Mouse (Mus musculus): ENCODE measurements at regions not wholly inside any gene's neighbourhood (a gene's known extent, or its start where the extent isn't known, plus 50 kb on each side); places are given as distances from the start of the nearest gene placed in this dataset.

DNA sequence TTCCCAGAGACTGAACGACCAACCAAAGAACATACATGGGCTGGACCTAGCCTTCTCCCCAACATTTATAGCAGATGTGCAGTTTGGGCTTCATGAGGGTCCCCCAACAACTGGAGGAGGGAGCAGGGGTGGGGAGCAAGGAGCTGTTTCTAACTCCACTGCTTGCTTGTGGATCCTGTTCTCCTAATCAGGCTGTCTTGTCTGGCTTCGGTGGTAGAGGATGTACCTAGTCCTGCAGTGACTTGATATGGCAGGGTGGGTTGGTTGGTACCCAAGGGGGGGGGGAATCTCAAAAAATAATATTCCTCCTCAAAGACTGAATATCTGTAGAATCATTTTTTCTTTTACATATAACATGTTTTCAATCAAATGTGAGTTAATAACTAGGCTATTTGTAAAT lies 168.3 kb upstream of the Jmjd1c start:
- Histone ChIP-seq H3K4me2 (no peak overlapping the region), H3K9ac (no peak overlapping the region), H3K27me3 (no peaks in the 10 kb centered on the region), H3K27ac (no peak overlapping the region), H3K4me3 (no peak overlapping the region), H3K4me1 (peaks cover 5% of the 10 kb centered on the region; the same call in 1 of the 2 replicates), H3K36me3 (no peaks in the 10 kb centered on the region), H3K9me3 (no peaks in the 10 kb centered on the region)
- ATAC-seq (ENCODE audit: insufficient number of reproducible peaks, insufficient read depth, low FRiP score, low TSS enrichment, low read depth) = no peak
- WGBS = 84% methylated on average over 2 of the region's 2 CpGs

DNA sequence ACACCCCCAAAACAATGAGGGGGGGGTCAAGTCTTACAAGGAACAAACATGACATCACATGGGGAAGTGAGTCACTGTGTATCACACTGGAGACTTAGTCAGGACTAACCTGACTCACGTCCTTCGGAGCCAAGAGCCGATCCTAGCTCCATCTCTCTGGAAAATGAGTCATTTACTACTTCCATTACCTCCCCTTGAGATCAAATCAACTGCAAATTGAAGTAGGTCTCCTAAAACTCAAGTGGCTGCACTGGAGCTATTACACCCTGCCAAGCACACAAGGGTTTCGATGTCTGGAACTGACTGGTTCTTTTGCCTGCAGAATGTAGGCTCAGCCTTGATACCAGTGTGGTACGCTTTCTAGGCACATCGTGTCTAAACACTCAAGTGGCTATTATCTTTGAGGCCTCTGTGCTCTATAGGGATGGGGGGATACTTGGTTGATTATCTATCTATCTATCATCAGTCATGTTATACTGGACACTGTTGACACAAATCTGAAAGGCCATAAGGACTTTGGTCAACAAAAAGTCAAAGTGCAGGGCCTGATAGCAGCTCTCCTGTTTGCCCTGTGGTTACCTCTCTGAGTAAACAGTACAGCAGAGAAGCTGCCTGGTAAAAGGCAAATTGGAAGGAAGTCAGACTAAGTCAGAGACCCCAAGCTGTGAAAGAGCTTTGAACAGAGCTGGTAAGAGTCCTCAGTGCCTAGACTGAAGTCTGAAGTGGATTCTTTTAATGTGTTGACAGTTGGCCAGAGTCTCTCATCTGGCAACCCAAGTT lies 167.5 kb upstream of the Jmjd1c start:
- H3K27ac ChIP-seq = no peak overlapping the region
- H3K4me2 ChIP-seq = no peak overlapping the region
- H3K4me1 ChIP-seq = no peaks in the 10 kb centered on the region
- no peaks in the 10 kb centered on the region for H3K9me3 ChIP-seq
- no peaks in the 10 kb centered on the region for H3K27me3 ChIP-seq
- H3K36me3 ChIP-seq = no peaks in the 10 kb centered on the region
- no peak overlapping the region for H3K4me3 ChIP-seq
- no peak for ATAC-seq (ENCODE audit: insufficient number of reproducible peaks, insufficient read depth, low FRiP score, low TSS enrichment, low read depth)
- 81% methylated on average over 6 of the region's 6 CpGs for WGBS
- H3K9ac ChIP-seq = no peak overlapping the region

DNA sequence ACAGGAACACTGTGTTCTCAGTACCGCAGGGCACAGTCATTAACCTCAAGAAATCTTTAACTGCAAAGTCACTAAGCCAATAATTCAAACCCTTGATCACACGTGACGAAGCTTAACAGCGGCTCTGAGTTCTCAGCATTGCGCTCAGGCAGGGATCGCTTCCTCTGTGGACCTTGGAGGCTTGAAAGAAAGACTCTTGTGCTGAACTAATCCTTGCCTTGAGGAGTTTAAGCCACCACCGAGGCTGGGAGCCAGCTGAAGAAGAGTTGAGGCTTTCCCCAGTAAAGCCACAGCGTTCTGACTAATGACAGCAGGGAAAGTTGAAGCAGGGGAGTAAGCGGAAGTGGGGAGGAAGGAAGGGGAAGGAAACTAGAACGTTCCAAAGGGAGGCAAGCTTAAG lies 165.4 kb upstream of the Jmjd1c start:
- WGBS = 62% methylated on average over 10 of the region's 10 CpGs
- H3K9me3 ChIP-seq = no peaks in the 10 kb centered on the region
- H3K27me3 ChIP-seq = no peaks in the 10 kb centered on the region
- ATAC-seq (ENCODE audit: insufficient number of reproducible peaks, insufficient read depth, low FRiP score, low TSS enrichment, low read depth) = no peak
- H3K27ac ChIP-seq = no peak overlapping the region
- no peaks in the 10 kb centered on the region for H3K4me1 ChIP-seq
- no peak overlapping the region for H3K4me3 ChIP-seq
- no peaks in the 10 kb centered on the region for H3K36me3 ChIP-seq
- no peak overlapping the region for H3K9ac ChIP-seq
- H3K4me2 ChIP-seq = no peak overlapping the region

DNA sequence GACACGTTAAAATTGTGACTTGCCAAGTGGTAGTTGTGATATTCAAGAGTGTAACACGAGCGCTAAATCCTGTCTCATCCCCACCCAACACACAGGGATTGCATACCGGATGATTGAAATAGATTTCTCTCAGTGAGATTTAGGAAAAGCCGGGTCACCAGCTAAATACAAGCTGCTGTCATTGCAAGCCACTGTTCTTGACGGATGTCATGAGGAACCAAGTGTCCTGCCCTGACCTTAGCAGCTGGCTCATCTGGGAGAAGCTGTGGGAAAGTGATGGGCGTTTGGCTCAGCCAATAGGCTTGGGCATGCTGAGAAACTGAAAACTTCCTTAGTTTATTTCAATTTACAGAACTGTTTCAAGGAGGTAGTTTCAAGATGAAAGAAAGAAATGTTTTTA lies 164.4 kb upstream of the Jmjd1c start:
- Histone ChIP-seq H3K9ac (no peak overlapping the region), H3K4me1 (no peaks in the 10 kb centered on the region), H3K36me3 (no peaks in the 10 kb centered on the region), H3K27me3 (no peaks in the 10 kb centered on the region), H3K4me2 (no peak overlapping the region), H3K4me3 (no peak overlapping the region), H3K9me3 (no peaks in the 10 kb centered on the region), H3K27ac (no peak overlapping the region)
- no peak for ATAC-seq (ENCODE audit: insufficient number of reproducible peaks, insufficient read depth, low FRiP score, low TSS enrichment, low read depth)
- 68% methylated on average over 7 of the region's 7 CpGs for WGBS

DNA sequence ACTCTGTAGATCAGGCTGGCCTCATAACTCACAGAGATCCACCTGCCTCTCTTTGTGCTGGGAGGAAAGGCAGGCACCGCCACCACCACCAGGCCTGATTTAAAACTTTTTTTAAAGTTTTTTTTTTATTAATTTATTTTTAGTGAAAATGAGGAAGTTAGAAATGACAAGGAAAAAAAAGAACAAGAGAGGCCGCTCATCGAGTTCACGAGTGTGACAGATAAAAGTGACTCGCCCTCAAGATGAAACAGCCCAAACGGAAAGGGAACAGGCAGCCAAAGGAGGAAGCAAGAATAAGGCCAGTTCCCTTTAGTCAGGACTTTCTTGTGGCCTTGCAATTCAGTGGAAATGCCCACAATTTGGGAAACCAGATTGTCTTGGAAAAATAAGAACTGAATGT lies 163.4 kb upstream of the Jmjd1c start:
- ATAC-seq (ENCODE audit: insufficient number of reproducible peaks, insufficient read depth, low FRiP score, low TSS enrichment, low read depth) = no peak
- no peak overlapping the region for H3K4me3 ChIP-seq
- WGBS = 79% methylated on average over 6 of the region's 6 CpGs
- no peaks in the 10 kb centered on the region for H3K27me3 ChIP-seq
- no peaks in the 10 kb centered on the region for H3K36me3 ChIP-seq
- no peaks in the 10 kb centered on the region for H3K4me1 ChIP-seq
- no peak overlapping the region for H3K4me2 ChIP-seq
- H3K9me3 ChIP-seq = no peaks in the 10 kb centered on the region
- no peak overlapping the region for H3K9ac ChIP-seq
- no peak overlapping the region for H3K27ac ChIP-seq

DNA sequence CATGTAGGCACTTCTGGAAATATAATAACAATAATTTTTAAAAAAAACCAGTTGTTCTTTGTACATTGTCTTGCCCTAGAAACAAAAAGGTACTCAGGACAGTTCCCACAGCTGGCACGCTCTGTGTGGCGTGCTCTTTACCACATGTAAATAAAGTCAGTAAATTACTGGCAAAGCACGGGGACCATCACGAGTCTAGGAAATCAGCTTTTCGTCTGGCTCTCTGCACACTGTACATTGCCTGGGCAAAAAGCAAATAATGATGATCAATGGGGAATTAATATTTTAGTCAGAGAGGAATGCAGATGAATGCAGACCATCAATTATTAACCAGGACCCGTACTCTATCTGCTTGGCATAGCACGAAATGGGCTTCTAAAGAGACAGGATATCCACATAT lies 162.2 kb upstream of the Jmjd1c start:
- 87% methylated on average over 7 of the region's 7 CpGs for WGBS
- Histone ChIP-seq H3K36me3 (no peaks in the 10 kb centered on the region), H3K9ac (no peak overlapping the region), H3K27ac (no peak overlapping the region), H3K27me3 (no peaks in the 10 kb centered on the region), H3K4me2 (no peak overlapping the region), H3K4me3 (no peak overlapping the region), H3K4me1 (no peaks in the 10 kb centered on the region), H3K9me3 (no peaks in the 10 kb centered on the region)
- no peak for ATAC-seq (ENCODE audit: insufficient number of reproducible peaks, insufficient read depth, low FRiP score, low TSS enrichment, low read depth)

DNA sequence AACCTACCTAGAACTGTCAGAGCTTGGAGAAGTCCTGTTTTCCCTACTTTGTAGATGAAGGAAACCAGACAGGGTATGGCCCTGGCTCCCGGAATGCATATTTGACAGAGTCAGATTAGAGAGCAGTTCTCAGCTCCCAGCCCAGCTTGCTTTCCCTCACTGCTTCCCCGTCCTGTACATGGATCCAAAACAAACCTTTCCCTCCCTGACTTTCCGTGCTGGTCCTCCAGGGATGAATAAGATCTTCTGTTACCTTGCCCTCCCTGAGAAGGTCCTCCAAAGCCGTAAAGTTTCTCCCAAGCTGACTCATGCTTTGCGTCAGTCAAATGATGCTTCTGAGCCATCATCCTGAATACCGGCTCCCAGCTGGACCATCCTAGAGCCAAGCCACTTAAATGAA lies 160.2 kb upstream of the Jmjd1c start:
- H3K9ac ChIP-seq = no peak overlapping the region
- 62% methylated on average over 6 of the region's 6 CpGs for WGBS
- no peak overlapping the region for H3K4me2 ChIP-seq
- H3K27me3 ChIP-seq = no peaks in the 10 kb centered on the region
- no peak overlapping the region for H3K27ac ChIP-seq
- no peaks in the 10 kb centered on the region for H3K4me1 ChIP-seq
- no peaks in the 10 kb centered on the region for H3K36me3 ChIP-seq
- no peaks in the 10 kb centered on the region for H3K9me3 ChIP-seq
- ATAC-seq (ENCODE audit: insufficient number of reproducible peaks, insufficient read depth, low FRiP score, low TSS enrichment, low read depth) = no peak
- no peak overlapping the region for H3K4me3 ChIP-seq

DNA sequence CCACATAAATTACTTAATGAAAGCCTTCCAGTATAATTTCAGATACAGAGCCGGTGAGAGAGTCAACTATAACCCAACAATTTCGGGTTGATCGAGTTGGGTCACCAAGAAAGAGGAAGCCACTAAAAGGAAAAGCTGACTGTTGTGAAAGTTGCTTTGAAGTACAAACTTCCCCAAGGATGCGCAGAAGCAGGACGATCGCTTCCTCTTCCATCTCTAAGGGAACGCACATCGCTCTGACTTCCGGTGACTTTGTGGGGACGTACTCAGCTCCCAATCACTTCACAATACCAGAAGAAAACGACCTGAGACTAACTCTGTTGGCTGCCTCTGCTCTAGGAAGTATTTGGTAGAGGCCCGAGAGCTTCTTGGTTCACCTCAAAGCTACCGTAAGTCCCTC lies 158.8 kb upstream of the Jmjd1c start:
- H3K4me2 ChIP-seq = no peak overlapping the region
- no peak overlapping the region for H3K27ac ChIP-seq
- no peaks in the 10 kb centered on the region for H3K9me3 ChIP-seq
- H3K36me3 ChIP-seq = no peaks in the 10 kb centered on the region
- WGBS = 80% methylated on average over 13 of the region's 13 CpGs
- ATAC-seq (ENCODE audit: insufficient number of reproducible peaks, insufficient read depth, low FRiP score, low TSS enrichment, low read depth) = no peak
- 0 out of 2 replicates have a peak, but pooled peaks cover 3% of the 10 kb centered on the region for H3K4me1 ChIP-seq
- H3K9ac ChIP-seq = no peak overlapping the region
- no peak overlapping the region for H3K4me3 ChIP-seq
- H3K27me3 ChIP-seq = no peaks in the 10 kb centered on the region

DNA sequence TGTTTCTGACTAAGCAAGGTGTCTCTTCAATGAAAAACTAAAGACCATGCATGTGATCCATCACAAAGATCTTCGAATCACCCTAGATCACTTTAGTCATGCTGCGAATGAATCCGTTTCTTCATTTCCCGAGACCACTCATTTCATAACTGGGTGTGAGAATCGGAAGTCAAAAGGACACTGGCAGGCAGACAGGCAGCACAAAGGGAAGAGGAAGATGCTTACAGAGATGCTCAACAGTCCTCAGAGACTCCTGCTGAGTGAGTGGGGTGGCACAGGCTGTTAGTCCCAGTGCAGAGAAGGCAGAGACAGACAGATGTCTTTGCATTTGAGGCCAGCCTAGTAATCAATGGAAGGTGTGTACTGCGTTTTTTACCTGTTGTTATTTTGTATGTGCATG lies 155.6 kb upstream of the Jmjd1c start:
- H3K4me2 ChIP-seq = no peak overlapping the region
- H3K36me3 ChIP-seq = no peaks in the 10 kb centered on the region
- no peak overlapping the region for H3K9ac ChIP-seq
- no peak overlapping the region for H3K4me3 ChIP-seq
- no peaks in the 10 kb centered on the region for H3K27me3 ChIP-seq
- H3K9me3 ChIP-seq = no peaks in the 10 kb centered on the region
- no peak overlapping the region for H3K27ac ChIP-seq
- 86% methylated on average over 6 of the region's 6 CpGs for WGBS
- ATAC-seq (ENCODE audit: insufficient number of reproducible peaks, insufficient read depth, low FRiP score, low TSS enrichment, low read depth) = no peak
- peaks cover 19% of the 10 kb centered on the region for H3K4me1 ChIP-seq

DNA sequence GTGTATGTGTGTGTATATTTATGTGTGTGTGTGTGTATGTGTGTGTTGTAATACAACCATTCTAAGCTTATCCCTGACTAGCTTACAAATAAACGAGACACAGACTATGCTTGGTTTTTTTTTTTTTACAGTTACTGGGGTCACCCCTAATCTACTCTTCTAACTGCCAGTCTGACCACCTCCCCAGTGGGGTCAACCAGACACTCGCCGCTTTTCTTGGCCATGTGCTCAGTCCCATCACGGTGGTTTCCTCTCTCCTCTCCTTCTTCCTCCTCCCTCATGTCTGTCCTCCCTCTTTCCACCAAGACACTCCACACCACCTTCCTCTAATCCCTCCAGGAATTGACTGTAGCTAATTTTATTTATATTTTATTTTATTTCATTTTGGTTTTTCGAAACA lies 155.0 kb upstream of the Jmjd1c start:
- H3K27me3 ChIP-seq = no peaks in the 10 kb centered on the region
- no peaks in the 10 kb centered on the region for H3K9me3 ChIP-seq
- WGBS = 72% methylated on average over 5 of the region's 5 CpGs
- H3K36me3 ChIP-seq = no peaks in the 10 kb centered on the region
- no peak overlapping the region for H3K9ac ChIP-seq
- no peak overlapping the region for H3K4me2 ChIP-seq
- peaks cover 19% of the 10 kb centered on the region for H3K4me1 ChIP-seq
- H3K4me3 ChIP-seq = no peak overlapping the region
- H3K27ac ChIP-seq = no peak overlapping the region
- no peak for ATAC-seq (ENCODE audit: insufficient number of reproducible peaks, insufficient read depth, low FRiP score, low TSS enrichment, low read depth)

DNA sequence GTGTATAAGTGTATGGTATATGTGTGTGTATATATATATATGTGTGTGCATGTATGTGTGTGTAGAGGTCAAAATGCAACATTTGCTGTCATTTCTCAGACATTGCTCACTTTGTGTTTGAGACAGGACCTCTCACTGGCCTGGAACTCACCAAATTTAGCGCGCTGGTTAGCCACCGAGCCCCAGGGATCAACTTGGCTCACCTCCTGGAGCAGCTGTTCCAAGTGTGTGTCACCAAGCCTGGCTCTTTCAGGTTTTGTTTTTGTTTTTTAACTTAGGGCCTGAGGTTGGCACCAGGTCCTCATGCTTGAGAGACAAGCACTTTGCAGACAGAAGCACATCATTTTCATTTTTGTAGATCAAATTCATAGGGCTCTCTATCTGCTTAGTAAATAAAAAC lies 154.0 kb upstream of the Jmjd1c start:
- 77% methylated on average over 3 of the region's 3 CpGs for WGBS
- no peak overlapping the region for H3K27ac ChIP-seq

DNA sequence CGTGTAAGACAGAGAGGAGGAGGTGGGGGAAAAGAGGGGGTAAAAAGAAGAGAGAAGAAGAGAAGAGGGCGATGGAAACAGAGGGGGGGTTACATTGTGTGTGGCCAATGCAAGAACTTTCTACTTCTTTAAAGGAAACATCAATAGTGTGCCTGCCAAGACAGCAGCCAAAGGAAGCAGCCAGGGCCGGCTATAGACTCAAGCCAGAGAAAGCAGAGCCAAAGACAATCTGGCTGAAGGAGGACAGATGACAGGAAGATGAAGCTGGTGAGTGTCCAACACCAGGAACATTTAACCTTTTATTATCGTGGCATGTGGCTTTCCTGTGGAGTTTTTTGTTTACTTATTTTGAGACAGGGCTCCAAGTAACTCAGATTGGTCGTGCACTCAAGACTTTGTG lies 152.1 kb upstream of the Jmjd1c start:
- 41% methylated on average over 5 of the region's 5 CpGs for WGBS
- Histone ChIP-seq H3K4me1 (peaks cover 19% of the 10 kb centered on the region), H3K36me3 (no peaks in the 10 kb centered on the region), H3K4me3 (no peak overlapping the region), H3K4me2 (peak overlapping the region; percentile 35), H3K9ac (no peak overlapping the region), H3K27me3 (no peaks in the 10 kb centered on the region), H3K9me3 (peaks cover 3% of the 10 kb centered on the region; the same call in 1 of the 2 replicates), H3K27ac (peak overlapping the region; percentile 69)
- ATAC-seq (ENCODE audit: insufficient number of reproducible peaks, insufficient read depth, low FRiP score, low TSS enrichment, low read depth) = no peak

More for the DNA sequence above, 154.0 kb upstream of the Jmjd1c start:
- peaks cover 19% of the 10 kb centered on the region for H3K4me1 ChIP-seq
- H3K9ac ChIP-seq = no peak overlapping the region
- H3K36me3 ChIP-seq = no peaks in the 10 kb centered on the region
- H3K4me3 ChIP-seq = no peak overlapping the region
- no peak overlapping the region for H3K4me2 ChIP-seq
- ATAC-seq (ENCODE audit: insufficient number of reproducible peaks, insufficient read depth, low FRiP score, low TSS enrichment, low read depth) = no peak
- no peaks in the 10 kb centered on the region for H3K27me3 ChIP-seq
- peaks cover 3% of the 10 kb centered on the region; the same call in 1 of the 2 replicates for H3K9me3 ChIP-seq

Measured in embryonic facial prominence, embryonic 13.5 days (tissue).